Mouse (Mus musculus): ENCODE results near the gene Qrfp. TPM values are rescaled to one million over a fixed set of nuclear protein-coding genes. Genes with fewer than 3 reads are reported as not detected.

Qrfp gene
- polyA plus RNA-seq, 3 experiments from 2014 or later, result 0.60 to 1.1 (median 0.79) TPM

- ATAC-seq, result no peak
Measured at GRCm38 (mm10) chr2:31769115-31769514, 41.3 kb downstream of the Qrfp start.

- no peak for ATAC-seq
Measured at GRCm38 (mm10) chr2:31767815-31768214, 42.6 kb downstream of the Qrfp start.

GRCm38 (mm10) chr2:31767104-31767503 lies 43.3 kb downstream of the Qrfp start:
- ATAC-seq, result no peak

- ATAC-seq, result no peak
Measured at GRCm38 (mm10) chr2:31763271-31763670, 47.1 kb downstream of the Qrfp start.

GRCm38 (mm10) chr2:31762853-31763252 lies 47.5 kb downstream of the Qrfp start:
- ATAC-seq, result no peak

GRCm38 (mm10) chr2:31762155-31762554 lies 48.2 kb downstream of the Qrfp start:
- ATAC-seq, result no peak

GRCm38 (mm10) chr2:31761585-31761984 lies 48.8 kb downstream of the Qrfp start:
- ATAC-seq, result no peak

GRCm38 (mm10) chr2:31761115-31761531 lies 49.3 kb downstream of the Qrfp start:
- ATAC-seq, result no peak

- no peak for ATAC-seq
Measured at GRCm38 (mm10) chr2:31760486-31760885, 49.9 kb downstream of the Qrfp start.

GRCm38 (mm10) chr2:31759751-31760460 lies 50.5 kb downstream of the Qrfp start:
- peak; percentile 75 for ATAC-seq

- ATAC-seq, result no peak
Measured at GRCm38 (mm10) chr2:31758966-31759365, 51.4 kb downstream of the Qrfp start.

GRCm38 (mm10) chr2:31757472-31757871 lies 52.9 kb downstream of the Qrfp start:
- no peak for ATAC-seq

Other genes with a start within 250 kb of the Qrfp start
- 10 to 100 TPM; 54.1 to 59.4 (median 54.4) TPM for gene Fubp3, start 237.9 kb downstream of the Qrfp start, polyA plus RNA-seq (2017; shearing (Covaris generic))
- not detected for gene Prdm12, start 170.5 kb downstream of the Qrfp start, polyA plus RNA-seq (2017; shearing (Covaris generic))
- 10 to 100 TPM; 31.9 to 50.4 (median 42.6) TPM for gene Exosc2, start 139.9 kb downstream of the Qrfp start, polyA plus RNA-seq (2017; shearing (Covaris generic))
- 1 to 10 TPM; 5.0 to 9.4 (median 7.2) TPM for gene Abl1, start 122.2 kb downstream of the Qrfp start, polyA plus RNA-seq (2017; shearing (Covaris generic))
- gene Fibcd1, start 35.4 kb upstream of the Qrfp start, polyA plus RNA-seq (2017; shearing (Covaris generic)), result under 1 TPM in 1 of 3 experiments, not detected in 2; 0.22 TPM
- gene Lamc3, start 76.7 kb upstream of the Qrfp start, polyA plus RNA-seq (2017; shearing (Covaris generic)), result not detected
- 1 to 10 TPM in 1 of 3 experiments, not detected in 2; 1.4 TPM for gene Aif1l, start 139.6 kb upstream of the Qrfp start, polyA plus RNA-seq (2017; shearing (Covaris generic))
- 100 to 1,000 TPM in 1 of 3 experiments, 10 to 100 TPM in 2; 75.0 to 105 (median 96.0) TPM for gene Nup214, start 163.9 kb upstream of the Qrfp start, polyA plus RNA-seq (2017; shearing (Covaris generic))